Mouse (Mus musculus) liver, postnatal 0 days (tissue): ENCODE results near the gene Kcnj3.

Experiments
- CTCF ChIP-seq: sonication (generic); IDR thresholded peaks from 2 replicates; pipeline ENCODE4 v1.5.1; 2016; ENCODE audit warnings: antibody characterized with exemption, low read depth
- EP300 ChIP-seq: IDR thresholded peaks from 2 replicates; pipeline ENCODE4 v1.6.1; 2016; ENCODE audit warnings: antibody characterized with exemption, low read depth, mild to moderate bottlenecking

DNA sequence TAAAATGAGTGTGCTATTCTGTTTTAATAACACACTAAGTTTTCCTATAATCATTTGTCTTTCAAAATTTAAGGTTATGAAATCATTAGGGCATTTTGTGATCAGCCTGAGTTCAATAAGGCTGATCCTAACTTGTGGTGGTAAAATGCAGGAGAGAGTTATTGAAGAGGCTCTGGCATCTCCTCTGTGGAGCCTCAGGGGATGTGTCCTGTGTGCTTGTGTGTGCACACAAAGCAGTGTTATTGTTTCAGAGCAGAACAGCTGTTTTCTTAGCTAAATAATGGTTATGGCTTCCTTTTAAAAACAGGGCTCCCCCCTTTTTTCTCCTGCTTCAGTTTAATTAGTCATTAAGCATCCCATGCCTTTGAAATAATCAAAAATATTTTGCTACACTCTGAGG, 11.5 kb downstream of the Kcnj3 start:
- TF ChIP-seq CTCF (no peak), EP300 (no peak)
